Mouse (Mus musculus) stomach, embryonic 16.5 days (tissue): Measurements from ENCODE around the gene Gm17689. TPM values are rescaled to one million over a fixed set of nuclear protein-coding genes. Genes with fewer than 3 reads are reported as not detected.

Experiments used
- ATAC-seq: fragments of 200-750 bp; cut with Nextera tagmentation; 2 replicates; pipeline ENCODE4 v1.8.0; 2017; ENCODE audit warnings: moderate number of reproducible peaks, moderate TSS enrichment; ENCODE audit not compliant: insufficient read depth, low FRiP score
- H3K27ac ChIP-seq: fragments of 300-500 bp; sonication (generic); 2 replicates; pipeline ENCODE4 v1.5.1; 2014; ENCODE audit warnings: low read length
- H3K27me3 ChIP-seq: fragments of 300-500 bp; sonication (generic); 2 replicates; pipeline ENCODE4 v1.6.1; 2014; ENCODE audit warnings: low read length, control low read depth, mixed read lengths; ENCODE audit not compliant: control insufficient read depth, insufficient read depth
- H3K36me3 ChIP-seq: fragments of 300-500 bp; sonication (generic); 2 replicates; pipeline ENCODE4 v1.6.1; 2014; ENCODE audit warnings: low read length; ENCODE audit not compliant: control insufficient read depth, insufficient read depth
- H3K4me1 ChIP-seq: fragments of 300-500 bp; sonication (generic); 2 replicates; pipeline ENCODE4 v1.6.1; 2014; ENCODE audit warnings: low read length, control low read depth, mixed read lengths; ENCODE audit not compliant: control insufficient read depth, insufficient read depth
- H3K4me2 ChIP-seq: fragments of 300-500 bp; sonication (generic); 2 replicates; pipeline ENCODE4 v1.6.1; 2014; ENCODE audit warnings: low read depth, low read length, mixed read lengths
- H3K4me3 ChIP-seq: fragments of 300-500 bp; sonication (generic); replicated peaks from 2 replicates; pipeline ENCODE4 v1.5.1; 2014; ENCODE audit warnings: mild to moderate bottlenecking, low read length
- H3K9ac ChIP-seq: fragments of 300-500 bp; sonication (generic); 2 replicates; pipeline ENCODE4 v1.6.1; 2014; ENCODE audit warnings: low read length
- H3K9me3 ChIP-seq: fragments of 300-500 bp; sonication (generic); replicated peaks from 2 replicates; pipeline ENCODE4 v1.6.1; 2016; ENCODE audit warnings: low read length, control low read depth; ENCODE audit not compliant: control insufficient read depth
- WGBS: fragments of 180-500 bp; shearing (Covaris S2); extraction: QIAGEN DNeasy Blood & Tissue Kit; methylation state at CpG from one replicate; pipeline ENCODE4 v1.1.7; 2014; 5-methylcytosine and 5-hydroxymethylcytosine counted together
- polyA plus RNA-seq: library from polyadenylated mRNA; unstranded; fragments of >200 nt; fragmentation: Nextera tagmentation; extraction: Ambion mirVana; gene quantifications from 2 replicates; pipeline ENCODE4 v1.2.1, GENCODE M21; 2015

The Gm17689 gene
- not detected in 2 replicates for polyA plus RNA-seq

- no peak within 1 kb of the TSS for H3K27ac ChIP-seq
- no peak within 1 kb of the TSS for H3K9ac ChIP-seq
- H3K4me3 ChIP-seq: no peak within 1 kb of the TSS
- no peak for ATAC-seq
- 0 out of 2 replicates have a peak, but pooled peaks cover 3% of the 10 kb centered on the region for H3K9me3 ChIP-seq
- no peaks in the 10 kb centered on the region for H3K27me3 ChIP-seq
- 74% methylated on average over 1 of the region's 1 CpGs for WGBS
- H3K4me1 ChIP-seq: no peaks in the 10 kb centered on the region
- no peaks in the 10 kb centered on the region for H3K36me3 ChIP-seq
- no peak within 1 kb of the TSS for H3K4me2 ChIP-seq
Measured at GRCm38 (mm10) chr9:36582535-36582934, at the start of gene Gm17689. TSS of gene Gm17689 (minus strand) at chr9:36582635.

- no peak for ATAC-seq
- WGBS: 89% methylated on average over 2 of the region's 2 CpGs
- Histone ChIP-seq H3K9ac (no peak within 1 kb of the TSS), H3K27me3 (no peaks in the 10 kb centered on the region), H3K27ac (no peak within 1 kb of the TSS), H3K36me3 (no peaks in the 10 kb centered on the region), H3K9me3 (no peaks in the 10 kb centered on the region), H3K4me2 (no peak within 1 kb of the TSS), H3K4me1 (no peaks in the 10 kb centered on the region), H3K4me3 (no peak within 1 kb of the TSS)
Measured at GRCm38 (mm10) chr9:36541863-36542262, 40.6 kb downstream of the Gm17689 start, which contains the start of gene Gm5615. TSS of gene Gm5615 (minus strand) at chr9:36541963.

Other genes with a start within 250 kb of the Gm17689 start
- gene Gm7257, start 150.8 kb downstream of the Gm17689 start, polyA plus RNA-seq: not detected in 2 replicates
- gene Gm9513, start 107.0 kb downstream of the Gm17689 start, polyA plus RNA-seq: not detected in 2 replicates
- not detected in 2 replicates for gene Gm5615, start 40.7 kb downstream of the Gm17689 start, polyA plus RNA-seq
- not detected in 2 replicates for gene A630095E13Rik, start 60.7 kb upstream of the Gm17689 start, polyA plus RNA-seq
- gene Acrv1, start 110.6 kb upstream of the Gm17689 start, polyA plus RNA-seq: not detected in 2 replicates
- 25.7 and 27.3 TPM in 2 replicates for gene Chek1, start 144.4 kb upstream of the Gm17689 start, polyA plus RNA-seq
- gene Stt3a, start 185.0 kb upstream of the Gm17689 start, polyA plus RNA-seq: 330 and 341 TPM in 2 replicates
- 89.4 and 98.4 TPM in 2 replicates for gene Ei24, start 214.8 kb upstream of the Gm17689 start, polyA plus RNA-seq
- 13.1 and 14.4 TPM in 2 replicates for gene Fez1, start 239.2 kb upstream of the Gm17689 start, polyA plus RNA-seq